Comparison of ENCODE assay signal across 21 mouse cellular contexts in genomic region chr4:132027806-132028205, GRCm38 (mm10). TPM values are rescaled to one million over a fixed set of nuclear protein-coding genes. Genes with fewer than 3 reads are reported as not detected.
DNase-seq lines count a peak whose midpoint lies in the region; ATAC-seq and TF ChIP-seq lines count a peak whose summit lies in the region.
"Had no signal": no experiment of that assay in that cellular context is flagged by ENCODE, and none has a peak within 500 bp of the region (broad histone marks: within the 10 kb centered on the region; RNA-seq: fewer than 3 reads in every experiment).

No protein-coding gene starts in this region.

- peak; percentile 60 for DNase-seq in heart, adult 8-10 months (ENCODE audit: low spot score)
- DNase-seq in heart, postnatal 4 days: no peak
- DNase-seq in liver, embryonic 13.5 days: no peak
- no peak for DNase-seq in liver, postnatal 0 days
- DNase-seq in left cerebral cortex, adult 11 months (ENCODE audit: low spot score): no peak
- DNase-seq: adrenal gland, adult 2 months; adrenal gland, postnatal 25 days; cerebellum, adult 11 months; cerebellum, adult 8-10 months; cerebellum, postnatal 14 days; gastrocnemius, postnatal 25 days; heart, postnatal 14 days had no signal

- ATAC-seq in liver, embryonic 13.5 days (ENCODE audit: low read depth): no peak
- ATAC-seq in liver, postnatal 0 days: no peak
- ATAC-seq: forebrain, embryonic 15.5 days had no signal

- H3K9ac ChIP-seq in liver, embryonic 13.5 days: peak overlapping the region; percentile 56
- H3K9ac ChIP-seq in liver, postnatal 0 days (replicated peaks): no peak overlapping the region
- H3K9ac ChIP-seq: embryonic facial prominence, embryonic 12.5 days; forebrain, embryonic 15.5 days; heart, embryonic 15.5 days; hindbrain, embryonic 14.5 days had no signal

- no peak for TF ChIP-seq EP300 in liver, postnatal 0 days (IDR thresholded peaks at IDR 0.05; ENCODE audit: low read depth)

- no peaks in the 10 kb centered on the region for H3K27me3 ChIP-seq in liver, embryonic 13.5 days
- H3K27me3 ChIP-seq in liver, postnatal 0 days (ENCODE audit: insufficient read depth, low read length): no peaks in the 10 kb centered on the region
- H3K27me3 ChIP-seq: CH12.LX; embryonic facial prominence, embryonic 12.5 days; heart, embryonic 15.5 days had no signal

- H3K27ac ChIP-seq in brown adipose tissue, adult 24 weeks (replicated peaks; ENCODE audit: low read depth, low read length): peak overlapping the region; percentile 90
- H3K27ac ChIP-seq in liver, embryonic 13.5 days: peak overlapping the region; percentile 95
- peak overlapping the region; percentile 76 for H3K27ac ChIP-seq in liver, postnatal 0 days (ENCODE audit: low read depth)
- H3K27ac ChIP-seq: embryonic facial prominence, embryonic 12.5 days; forebrain, embryonic 15.5 days; heart, embryonic 10.5 days; heart, embryonic 15.5 days; hindbrain, embryonic 10.5 days; hindbrain, embryonic 14.5 days had no signal

- peaks cover 32% of the 10 kb centered on the region for H3K36me3 ChIP-seq in liver, embryonic 13.5 days
- H3K36me3 ChIP-seq in liver, postnatal 0 days (replicated peaks; ENCODE audit: insufficient read depth, low read length): no peaks in the 10 kb centered on the region
- H3K36me3 ChIP-seq: embryonic facial prominence, embryonic 12.5 days; forebrain, embryonic 15.5 days; heart, embryonic 15.5 days had no signal

- TF ChIP-seq CTCF in liver, postnatal 0 days (IDR thresholded peaks at IDR 0.05; ENCODE audit: low read depth): no peak

- 98% methylated on average over 1 of the region's 1 CpGs for WGBS in liver, embryonic 13.5 days (ENCODE audit: insufficient replicate concordance)
- 98% methylated on average over 1 of the region's 1 CpGs for WGBS in liver, postnatal 0 days (ENCODE audit: insufficient replicate concordance)

- H3K9me3 ChIP-seq in liver, embryonic 13.5 days (replicated peaks): no peaks in the 10 kb centered on the region
- no peaks in the 10 kb centered on the region for H3K9me3 ChIP-seq in liver, postnatal 0 days (ENCODE audit: low read length)
- H3K9me3 ChIP-seq: embryonic facial prominence, embryonic 12.5 days; forebrain, embryonic 15.5 days; heart, embryonic 10.5 days; heart, embryonic 15.5 days; hindbrain, embryonic 10.5 days had no signal

- peak overlapping the region; percentile 54 for H3K4me2 ChIP-seq in liver, embryonic 13.5 days
- H3K4me2 ChIP-seq in liver, postnatal 0 days (ENCODE audit: low read depth, low read length): 0 out of 2 replicates have a peak overlapping the region, but pooled peaks have one; percentile 16
- H3K4me2 ChIP-seq: embryonic facial prominence, embryonic 12.5 days; forebrain, embryonic 15.5 days; heart, embryonic 15.5 days; hindbrain, embryonic 14.5 days had no signal

- H3K4me3 ChIP-seq in brown adipose tissue, adult 24 weeks (ENCODE audit: insufficient read depth, low read depth, low read length): no peak overlapping the region
- H3K4me3 ChIP-seq in liver, embryonic 13.5 days (replicated peaks): no peak overlapping the region
- H3K4me3 ChIP-seq in liver, postnatal 0 days (ENCODE audit: low read depth, low read length): no peak overlapping the region
- H3K4me3 ChIP-seq: embryonic facial prominence, embryonic 12.5 days; forebrain, embryonic 15.5 days; heart, embryonic 10.5 days; heart, embryonic 15.5 days; hindbrain, embryonic 10.5 days had no signal

- peaks cover 14% of the 10 kb centered on the region for H3K4me1 ChIP-seq in brown adipose tissue, adult 24 weeks (ENCODE audit: control insufficient read depth, insufficient read depth, insufficient read length, low read length)
- H3K4me1 ChIP-seq in liver, embryonic 13.5 days (replicated peaks): peaks cover 92% of the 10 kb centered on the region
- peaks cover 16% of the 10 kb centered on the region for H3K4me1 ChIP-seq in liver, postnatal 0 days (ENCODE audit: insufficient read depth)

RNA-seq across cellular contexts. Expression of gene Gm10300, which starts 46.7 kb away (rescaled TPM):
- total RNA-seq in heart, adult 8-10 months (2022): under 1 TPM in 3 of 4 experiments, not detected in 1; 0.12 to 0.29 (median 0.13) TPM
- under 1 TPM; 0.11 to 0.12 TPM for total RNA-seq in heart, postnatal 4 days (2021)
- polyA plus RNA-seq in brown adipose tissue, adult 24 weeks (2012; ENCODE audit: insufficient read depth, insufficient read length, missing spikeins): not detected in 2 replicates
- polyA plus RNA-seq in liver, embryonic 13.5 days (2015; fragmentation: Nextera tagmentation; extraction: Ambion mirVana): 0.39 and 0.63 TPM in 2 replicates
- polyA plus RNA-seq in liver, postnatal 0 days (2015; fragmentation: Nextera tagmentation; extraction: Ambion mirVana): 0.18 and 0.28 TPM in 2 replicates
- total RNA-seq: gastrocnemius, postnatal 25 days had no signal
- polyA plus RNA-seq: embryonic facial prominence, embryonic 12.5 days; forebrain, embryonic 11.5 days; forebrain, embryonic 15.5 days; heart, embryonic 10.5 days; hindbrain, embryonic 14.5 days had no signal

RNA-seq across cellular contexts. Expression of gene Epb41, which starts 47.3 kb away (rescaled TPM):
- total RNA-seq in heart, adult 8-10 months (2022): 100 to 1,000 TPM; 117 to 139 (median 131) TPM
- 100 to 1,000 TPM in 1 of 2 experiments, 10 to 100 TPM in 1; 88.1 to 142 TPM for total RNA-seq in heart, postnatal 4 days (2021)
- polyA plus RNA-seq in brown adipose tissue, adult 24 weeks (2012; ENCODE audit: insufficient read depth, insufficient read length, missing spikeins): 37.1 and 44.1 TPM in 2 replicates
- 147 and 193 TPM in 2 replicates for polyA plus RNA-seq in liver, embryonic 13.5 days (2015; fragmentation: Nextera tagmentation; extraction: Ambion mirVana)
- 65.7 and 75.1 TPM in 2 replicates for polyA plus RNA-seq in liver, postnatal 0 days (2015; fragmentation: Nextera tagmentation; extraction: Ambion mirVana)
